Mouse (Mus musculus): ENCODE results near the gene Zfp850. TPM values are rescaled to one million over a fixed set of nuclear protein-coding genes. Genes with fewer than 3 reads are reported as not detected.
A peak's percentile ranks its signal among the peaks of the same experiment; 100 is the strongest.
"Not testable (repeated sequence)": the region's sequence is repeated elsewhere in the genome, so short reads cannot be mapped to it uniquely, and the experiment has no call there.

Gene Zfp850
- polyA plus RNA-seq (2015; fragmentation: Nextera tagmentation; extraction: Ambion mirVana): 3.4 and 3.9 TPM in 2 replicates

DNA sequence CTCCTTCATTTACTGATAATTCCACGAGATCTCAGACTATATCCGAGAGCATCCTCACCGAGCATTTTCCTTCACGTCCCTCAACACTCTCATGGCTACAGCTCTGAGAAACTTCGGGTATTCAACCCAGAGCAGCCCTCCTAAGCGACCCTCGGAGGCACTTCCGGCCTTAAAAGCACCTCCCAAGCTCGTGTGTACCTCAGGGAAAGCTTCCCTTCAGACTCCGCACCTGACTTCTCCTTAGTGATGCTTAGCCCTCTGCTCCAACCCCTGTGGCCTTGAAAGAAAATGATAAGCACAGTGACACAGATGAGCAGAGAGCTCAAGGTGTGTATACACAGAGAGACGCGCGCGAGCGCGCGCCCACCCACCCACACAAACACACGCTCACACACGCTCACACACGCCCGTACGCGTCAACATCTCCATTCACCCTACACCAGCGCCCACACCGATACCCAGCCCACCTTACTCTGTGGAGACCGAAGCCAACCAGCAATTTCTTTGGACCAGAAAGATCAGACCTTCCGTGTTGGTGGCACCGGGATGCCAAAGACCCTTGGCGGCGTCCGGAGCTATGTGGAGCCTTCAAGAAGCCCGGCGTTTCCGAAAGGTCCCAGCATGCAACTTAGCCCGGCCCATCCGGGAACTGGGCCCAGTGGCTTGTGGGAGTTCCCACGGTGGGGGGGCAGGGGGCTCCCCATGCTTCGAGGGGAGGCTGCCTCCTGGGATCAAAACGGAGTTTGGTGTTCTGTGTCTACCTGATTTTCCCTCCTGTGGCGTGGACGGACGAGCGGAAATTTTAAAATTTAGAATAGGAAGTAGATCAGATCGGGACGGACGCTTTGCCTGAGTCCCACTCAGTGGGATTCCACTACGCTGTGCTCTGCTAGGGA lies at the start of gene Zfp850:
Gene Zfp850 (minus strand): TSS at position 567 of the 896 bp plus-strand sequence.
- peak; percentile 80 for DNase-seq (ENCODE audit: low spot score)

DNA sequence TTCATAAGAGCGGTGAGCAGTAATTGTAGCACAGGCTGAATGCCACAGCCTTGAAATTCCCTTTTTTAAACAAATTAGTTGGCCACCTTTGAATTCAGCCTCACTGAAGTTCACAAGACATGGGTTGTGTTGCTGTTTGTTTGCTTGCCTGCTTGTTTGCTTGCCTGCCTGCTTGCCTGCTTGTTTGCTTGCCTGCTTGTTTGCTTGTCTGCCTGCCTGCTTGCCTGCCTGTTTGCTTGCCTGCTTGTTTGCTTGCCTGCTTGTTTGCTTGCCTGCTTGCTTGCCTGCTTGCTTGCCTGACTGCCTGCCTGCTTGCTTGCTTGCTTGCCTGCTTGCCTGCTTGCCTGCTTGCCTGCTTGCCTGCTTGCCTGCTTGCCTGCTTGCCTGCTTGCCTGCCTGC lies 46.1 kb upstream of the Zfp850 start:
- DNase-seq (ENCODE audit: low spot score): no peak

DNA sequence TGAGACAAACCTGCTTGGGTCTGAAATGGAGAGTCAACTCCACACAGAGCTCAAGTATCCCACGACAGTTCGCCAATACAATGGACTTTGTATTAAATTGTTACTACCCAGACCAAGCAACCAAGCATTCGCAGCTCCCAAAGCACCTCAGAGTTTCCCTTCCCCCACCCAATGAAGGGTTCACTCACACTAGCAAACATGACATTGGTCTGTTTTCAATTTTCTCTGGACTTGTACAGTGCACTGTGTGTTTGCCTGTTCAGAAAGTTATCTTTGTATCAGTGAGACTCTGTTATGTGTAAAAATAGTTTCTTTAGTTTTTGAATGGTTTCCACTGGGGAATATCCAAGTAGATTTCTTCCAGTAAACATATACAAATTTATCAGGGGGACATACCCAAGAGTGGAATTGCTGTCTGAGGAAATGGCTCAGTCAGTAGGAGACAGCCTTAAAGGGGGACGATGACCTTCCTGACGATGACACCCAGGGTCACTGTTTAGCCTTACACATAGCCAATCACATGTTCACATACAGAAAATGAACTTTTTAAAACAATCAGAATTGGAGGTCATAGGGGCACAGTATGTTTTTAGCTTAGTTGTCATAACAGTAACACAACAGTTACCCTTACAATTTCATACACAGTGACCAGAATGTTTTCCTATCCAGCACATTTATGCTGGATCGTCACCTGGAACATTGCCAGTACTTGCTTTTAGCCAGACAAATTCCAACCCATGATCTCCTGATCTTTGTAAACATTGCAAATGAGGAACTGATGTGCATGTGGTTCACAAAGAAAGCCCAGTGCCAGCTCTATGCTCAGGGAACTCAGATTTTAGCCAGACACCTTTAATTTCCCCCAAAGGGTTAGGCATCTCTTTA lies 39.4 kb upstream of the Zfp850 start:
- DNase-seq (ENCODE audit: low spot score): no peak

GRCm38 (mm10) chr7:28050584-28050983 lies 36.7 kb upstream of the Zfp850 start:
- no peak for DNase-seq (ENCODE audit: low spot score)

GRCm38 (mm10) chr7:28049476-28050409 lies 35.8 kb upstream of the Zfp850 start, which contains the start of gene Psmc4:
Psmc4 (minus strand) TSS chr7:28050101.
- peak; percentile 99 for DNase-seq (ENCODE audit: low spot score)

- no peak for DNase-seq (ENCODE audit: low spot score)
Measured at GRCm38 (mm10) chr7:28044524-28044923, 30.6 kb upstream of the Zfp850 start.

DNA sequence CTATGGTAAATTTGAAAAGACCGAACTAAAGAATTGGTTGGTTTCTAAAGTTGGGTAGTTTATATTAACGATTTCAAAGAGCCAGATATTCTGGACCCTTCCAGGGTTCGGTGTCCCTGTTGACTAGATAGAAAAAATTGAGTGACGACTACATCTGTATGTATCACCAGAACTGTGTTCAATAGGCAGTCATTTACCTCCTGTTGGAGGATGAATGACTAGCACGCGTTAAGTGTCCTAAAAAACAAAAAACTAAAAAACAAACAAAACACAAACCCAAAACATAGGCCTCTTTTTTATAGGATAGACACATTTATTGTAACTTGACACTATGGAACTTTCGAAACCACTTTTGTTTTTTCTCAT lies 513 bp upstream of the Zfp850 start:
- peak; percentile 3 for DNase-seq (ENCODE audit: low spot score)

- DNase-seq (ENCODE audit: low spot score): no peak
Measured at GRCm38 (mm10) chr7:28010271-28010670, 3.6 kb downstream of the Zfp850 start.

- DNase-seq (ENCODE audit: low spot score): no peak
Measured at GRCm38 (mm10) chr7:27982197-27982596, 31.7 kb downstream of the Zfp850 start.

- DNase-seq (ENCODE audit: low spot score): peak; percentile 80
Measured at GRCm38 (mm10) chr7:27978683-27979528, 35.0 kb downstream of the Zfp850 start, which contains the start of gene Zfp780b. Zfp780b (minus strand) TSS chr7:27979171.

DNA sequence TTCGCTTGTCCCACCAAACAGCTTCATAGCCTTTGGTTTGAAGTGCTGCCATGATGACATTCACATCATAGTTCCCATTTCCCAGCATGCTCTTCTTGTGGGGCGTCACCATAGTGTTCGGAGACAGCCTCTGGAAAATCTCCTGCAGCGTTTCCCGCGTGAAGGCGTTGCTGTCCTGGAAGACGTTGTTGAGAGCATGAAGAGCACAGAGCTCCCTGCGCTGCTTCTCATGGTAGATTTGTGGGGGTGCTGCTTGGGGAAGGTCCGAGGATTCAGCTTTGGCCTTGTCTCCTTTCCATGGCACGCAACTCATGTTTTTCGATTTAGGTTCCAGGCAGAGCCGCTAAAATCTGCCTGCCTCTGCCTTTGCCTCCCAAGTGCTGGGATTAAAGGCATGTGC lies 64.5 kb downstream of the Zfp850 start:
- DNase-seq (ENCODE audit: low spot score): not testable (repeated sequence)

- DNase-seq (ENCODE audit: low spot score): peak; percentile 36
Measured at GRCm38 (mm10) chr7:27941869-27942268, 72.0 kb downstream of the Zfp850 start.

Other genes with a start within 250 kb of the Zfp850 start
- gene Zfp626, start 206.9 kb downstream of the Zfp850 start, polyA plus RNA-seq (2015; fragmentation: Nextera tagmentation; extraction: Ambion mirVana): 2.3 and 3.1 TPM in 2 replicates
- gene Zfp59, start 175.5 kb downstream of the Zfp850 start, polyA plus RNA-seq (2015; fragmentation: Nextera tagmentation; extraction: Ambion mirVana): 4.3 and 4.7 TPM in 2 replicates
- 4.1 and 4.7 TPM in 2 replicates for gene Zfp607a, start 156.6 kb downstream of the Zfp850 start, polyA plus RNA-seq (2015; fragmentation: Nextera tagmentation; extraction: Ambion mirVana)
- gene Zfp974, start 84.7 kb downstream of the Zfp850 start, polyA plus RNA-seq (2015; fragmentation: Nextera tagmentation; extraction: Ambion mirVana): 3.3 and 3.7 TPM in 2 replicates
- gene Zfp780b, start 34.9 kb downstream of the Zfp850 start, polyA plus RNA-seq (2015; fragmentation: Nextera tagmentation; extraction: Ambion mirVana): 11.9 and 15.3 TPM in 2 replicates
- 384 and 400 TPM in 2 replicates for gene Psmc4, start 36.0 kb upstream of the Zfp850 start, polyA plus RNA-seq (2015; fragmentation: Nextera tagmentation; extraction: Ambion mirVana)
- 11.8 and 13.9 TPM in 2 replicates for gene Fcgbp, start 57.1 kb upstream of the Zfp850 start, polyA plus RNA-seq (2015; fragmentation: Nextera tagmentation; extraction: Ambion mirVana)
- gene 9530053A07Rik, start 115.4 kb upstream of the Zfp850 start, polyA plus RNA-seq (2015; fragmentation: Nextera tagmentation; extraction: Ambion mirVana): 0.22 and 0.40 TPM in 2 replicates
- 147 and 150 TPM in 2 replicates for gene Fbl, start 155.6 kb upstream of the Zfp850 start, polyA plus RNA-seq (2015; fragmentation: Nextera tagmentation; extraction: Ambion mirVana)
- 11.5 and 12.4 TPM in 2 replicates for gene Dyrk1b, start 165.4 kb upstream of the Zfp850 start, polyA plus RNA-seq (2015; fragmentation: Nextera tagmentation; extraction: Ambion mirVana)